Mouse (Mus musculus) thymus, adult 2 months (tissue): ENCODE measurements around the gene Brix1. TPM values are rescaled to one million over a fixed set of nuclear protein-coding genes. Genes with fewer than 3 reads are reported as not detected.
"Not testable (repeated sequence)": the region's sequence is repeated elsewhere in the genome, so short reads cannot be mapped to it uniquely, and the experiment has no call there.

Experiments used
- DNase-seq: peaks from one replicate; pipeline ENCODE4 v3.0.0; 2021
- H3K27ac ChIP-seq: fragments of 200-500 bp; 2 replicates; pipeline ENCODE4 v1.5.1; 2012; ENCODE audit warnings: low read length, control low read depth; ENCODE audit not compliant: control insufficient read depth, insufficient read depth
- H3K27me3 ChIP-seq: fragments of 200-500 bp; 2 replicates; pipeline ENCODE4 v1.6.1; 2012; ENCODE audit warnings: mild to moderate bottlenecking, low read length, moderate library complexity, mixed read lengths; ENCODE audit not compliant: control insufficient read depth, insufficient read depth
- H3K36me3 ChIP-seq: fragments of 200-500 bp; 2 replicates; pipeline ENCODE4 v1.6.1; 2012; ENCODE audit warnings: mild to moderate bottlenecking, low read length, moderate library complexity; ENCODE audit not compliant: control insufficient read depth, insufficient read depth
- H3K4me1 ChIP-seq: fragments of 200-500 bp; replicated peaks from 2 replicates; pipeline ENCODE4 v1.6.1; 2012; ENCODE audit warnings: low read length; ENCODE audit not compliant: control insufficient read depth, insufficient read depth
- H3K4me3 ChIP-seq: fragments of 200-500 bp; 2 replicates; pipeline ENCODE4 v1.5.1; 2012; ENCODE audit warnings: mild to moderate bottlenecking, low read length, control low read depth, moderate library complexity; ENCODE audit not compliant: control insufficient read depth, insufficient read depth
- CTCF ChIP-seq: fragments of 200-500 bp; IDR thresholded peaks from 2 replicates; pipeline ENCODE4 v1.5.1; 2012; ENCODE audit warnings: mild to moderate bottlenecking, control low read depth, low read length, moderate library complexity, borderline replicate concordance; ENCODE audit not compliant: control insufficient read depth, poor library complexity, insufficient read depth; ENCODE audit errors: extremely low read depth
- POLR2A ChIP-seq: fragments of 200-500 bp; IDR thresholded peaks from 2 replicates; pipeline ENCODE4 v1.6.1; 2012; ENCODE audit warnings: mild to moderate bottlenecking, low read length, control low read depth, moderate library complexity; ENCODE audit not compliant: control insufficient read depth, poor library complexity, insufficient read depth; ENCODE audit errors: extremely low read depth
- WGBS: fragments of 180-500 bp; shearing (Covaris S2); methylation state at CpG from one replicate; pipeline ENCODE4 v1.1.7; 2018; 5-methylcytosine and 5-hydroxymethylcytosine counted together
- polyA plus RNA-seq: library from polyadenylated mRNA; depleted of rRNA; stranded (reverse); fragments of >200 nt; gene quantifications from 2 replicates; pipeline ENCODE4 v1.2.3, GENCODE M21; 2012

Gene Brix1
- polyA plus RNA-seq, 1 experiment, result 2.4 TPM

- TF ChIP-seq CTCF, result no peak
- TF ChIP-seq POLR2A, result no peak
- DNase-seq, result no peak
- H3K4me1 ChIP-seq, result no peaks in the 10 kb centered on the region; the same call in 1 of the 2 replicates
- 84% methylated on average over 11 of the region's 11 CpGs for WGBS
- H3K36me3 ChIP-seq, result no peaks in the 10 kb centered on the region
- no peak overlapping the region for H3K27ac ChIP-seq
- H3K4me3 ChIP-seq, result no peak overlapping the region
- no peaks in the 10 kb centered on the region for H3K27me3 ChIP-seq
These were observed 20.4 kb upstream of the Brix1 start for GRCm38 (mm10) chr15:10506099-10506498.

GRCm38 (mm10) chr15:10500838-10501719, 15.3 kb upstream of the Brix1 start:
- Histone ChIP-seq H3K4me1 (no peaks in the 10 kb centered on the region; the same call in 1 of the 2 replicates), H3K36me3 (no peaks in the 10 kb centered on the region), H3K27ac (no peak overlapping the region), H3K27me3 (no peaks in the 10 kb centered on the region), H3K4me3 (no peak overlapping the region)
- DNase-seq, result no peak
- TF ChIP-seq POLR2A (no peak), CTCF (no peak)
- WGBS, result 60% methylated on average over 11 of the region's 11 CpGs

DNA sequence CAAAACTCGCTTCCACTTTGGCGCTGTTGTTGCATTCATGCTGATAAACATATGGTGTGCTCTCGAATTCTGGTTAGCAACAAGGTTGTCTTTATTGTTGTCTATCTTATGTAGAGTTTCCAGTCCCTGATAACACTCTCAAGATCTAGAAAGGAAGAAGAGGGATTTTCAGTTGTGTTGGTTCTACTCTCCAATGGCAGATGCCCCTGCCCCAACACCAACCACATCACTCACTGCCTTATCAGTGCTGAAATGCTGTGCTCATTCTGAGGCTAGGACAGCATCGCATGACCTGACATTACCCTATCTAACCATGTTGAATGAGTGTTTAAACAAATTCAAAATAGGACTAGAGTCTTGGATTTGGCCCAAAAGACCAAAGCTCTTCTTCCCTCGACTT, 14.3 kb upstream of the Brix1 start:
- no peaks in the 10 kb centered on the region for H3K4me1 ChIP-seq
- 89% methylated on average over 5 of the region's 5 CpGs for WGBS
- H3K36me3 ChIP-seq, result no peaks in the 10 kb centered on the region
- no peak overlapping the region for H3K4me3 ChIP-seq
- no peaks in the 10 kb centered on the region for H3K27me3 ChIP-seq
- TF ChIP-seq POLR2A (no peak), CTCF (no peak)
- no peak overlapping the region for H3K27ac ChIP-seq
- no peak for DNase-seq

DNA sequence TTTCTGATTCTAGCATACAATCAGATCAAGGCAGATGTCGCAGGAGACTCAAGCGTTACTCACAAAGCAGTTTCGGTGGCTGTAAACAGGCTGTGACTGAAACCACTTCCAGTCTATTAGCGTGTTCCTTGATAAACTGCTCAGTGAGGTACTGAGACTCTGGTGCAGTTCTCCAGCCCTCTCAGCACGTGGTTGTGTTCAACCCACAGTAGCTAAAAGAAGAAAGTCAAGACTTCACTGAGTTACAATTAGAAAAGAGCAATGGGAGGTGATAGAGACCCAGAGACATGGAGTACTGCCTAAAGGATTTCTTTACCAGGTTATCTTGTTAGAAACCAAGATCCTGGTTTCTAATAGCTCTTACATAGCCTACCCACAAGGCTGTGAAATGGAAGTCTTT, 13.8 kb upstream of the Brix1 start:
- H3K36me3 ChIP-seq, result no peaks in the 10 kb centered on the region
- no peak overlapping the region for H3K27ac ChIP-seq
- H3K4me1 ChIP-seq, result no peaks in the 10 kb centered on the region
- TF ChIP-seq POLR2A, result no peak
- TF ChIP-seq CTCF, result no peak
- WGBS, result 70% methylated on average over 5 of the region's 5 CpGs
- H3K27me3 ChIP-seq, result no peaks in the 10 kb centered on the region
- no peak overlapping the region for H3K4me3 ChIP-seq
- DNase-seq, result no peak

DNA sequence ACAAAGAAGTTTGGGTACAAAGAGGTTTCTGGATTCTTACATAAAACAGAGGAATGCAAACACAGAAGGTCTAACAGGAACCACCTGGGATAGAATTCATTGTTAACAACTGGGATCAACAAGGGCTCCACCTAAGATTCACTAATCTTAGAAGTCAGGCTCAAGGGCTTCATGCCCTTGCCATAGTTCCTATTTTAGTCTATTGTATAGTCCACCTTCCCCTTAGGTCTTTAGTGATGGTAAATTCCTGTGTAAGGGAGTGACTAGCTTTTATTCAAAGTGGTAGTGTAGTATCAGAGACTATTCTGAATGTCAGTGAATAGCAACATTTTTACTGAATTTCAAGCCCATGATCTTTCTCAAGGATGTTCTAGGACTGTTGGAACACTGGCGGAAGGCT, 10.9 kb upstream of the Brix1 start:
- H3K4me3 ChIP-seq, H3K4me1 ChIP-seq, H3K27ac ChIP-seq, H3K27me3 ChIP-seq, H3K36me3 ChIP-seq, DNase-seq: not testable (repeated sequence)
- 96% methylated on average over 1 of the region's 1 CpGs for WGBS

DNA sequence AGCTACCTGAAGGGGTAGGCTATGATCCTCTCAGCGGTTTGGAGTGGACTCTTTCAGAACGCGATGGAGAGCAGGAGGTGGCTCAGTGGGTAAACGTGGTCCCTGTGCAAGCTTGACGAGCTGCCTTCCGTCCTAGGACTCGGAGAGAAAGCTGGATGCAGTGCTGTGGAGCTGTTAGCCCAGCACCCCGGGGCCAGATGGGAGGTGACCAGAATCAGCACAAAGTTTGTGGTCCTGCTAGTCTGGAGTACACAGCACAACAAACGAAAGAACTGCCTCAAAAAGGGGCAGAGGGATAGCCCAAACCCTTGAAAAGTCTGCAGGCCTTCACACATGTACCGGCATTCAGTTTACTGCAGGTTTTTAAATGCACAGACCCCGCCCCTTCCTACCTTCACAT, 10.2 kb upstream of the Brix1 start:
- H3K27me3 ChIP-seq, result no peaks in the 10 kb centered on the region
- TF ChIP-seq CTCF (no peak), POLR2A (no peak)
- no peaks in the 10 kb centered on the region for H3K4me1 ChIP-seq
- no peak for DNase-seq
- peaks cover 5% of the 10 kb centered on the region; the same call in 1 of the 2 replicates for H3K36me3 ChIP-seq
- WGBS, result 98% methylated on average over 11 of the region's 11 CpGs
- H3K4me3 ChIP-seq, result no peak overlapping the region
- H3K27ac ChIP-seq, result no peak overlapping the region

GRCm38 (mm10) chr15:10490101-10490500, 4.4 kb upstream of the Brix1 start:
- TF ChIP-seq POLR2A (no peak), CTCF (no peak)
- no peak overlapping the region for H3K27ac ChIP-seq
- peaks cover 5% of the 10 kb centered on the region; the same call in 1 of the 2 replicates for H3K36me3 ChIP-seq
- DNase-seq, result no peak
- WGBS, result 98% methylated on average over 5 of the region's 5 CpGs
- H3K4me1 ChIP-seq, result no peaks in the 10 kb centered on the region
- no peak overlapping the region for H3K4me3 ChIP-seq
- no peaks in the 10 kb centered on the region for H3K27me3 ChIP-seq
